19 mouse cellular contexts compared by ENCODE assay signal in genomic region chr12:16378501-16378900, GRCm38 (mm10).
"Had no signal": no experiment of that assay in that cellular context is flagged by ENCODE, and none has a peak within 500 bp of the region (broad histone marks: within the 10 kb centered on the region; RNA-seq: fewer than 3 reads in every experiment).

No protein-coding gene starts in this region.

- H3K9me3 ChIP-seq: liver, embryonic 15.5 days; lung, embryonic 15.5 days; megakaryocyte, embryonic 14.5 days; midbrain, embryonic 13.5 days; midbrain, embryonic 15.5 days; neural tube, embryonic 13.5 days had no signal

- H3K27ac ChIP-seq: liver, embryonic 15.5 days; lung, embryonic 15.5 days; macrophage; midbrain, embryonic 13.5 days; midbrain, embryonic 15.5 days; neural tube, embryonic 13.5 days had no signal

- H3K27me3 ChIP-seq: liver, embryonic 15.5 days; lung, embryonic 15.5 days; megakaryocyte, embryonic 14.5 days; midbrain, embryonic 13.5 days; midbrain, embryonic 15.5 days; neural tube, embryonic 13.5 days had no signal

- H3K9ac ChIP-seq: liver, embryonic 15.5 days; liver, postnatal 0 days; lung, embryonic 15.5 days; midbrain, embryonic 13.5 days; midbrain, embryonic 15.5 days; neural tube, embryonic 13.5 days had no signal

- H3K4me3 ChIP-seq: liver, embryonic 15.5 days; lung, embryonic 15.5 days; megakaryocyte, embryonic 14.5 days; midbrain, embryonic 13.5 days; midbrain, embryonic 15.5 days; neural tube, embryonic 13.5 days had no signal

- H3K4me2 ChIP-seq: liver, embryonic 15.5 days; lung, embryonic 15.5 days; midbrain, embryonic 11.5 days; midbrain, embryonic 13.5 days; midbrain, embryonic 15.5 days; neural tube, embryonic 13.5 days had no signal

- H3K4me1 ChIP-seq: liver, embryonic 15.5 days; lung, embryonic 15.5 days; megakaryocyte, embryonic 14.5 days; midbrain, embryonic 13.5 days; midbrain, embryonic 15.5 days; neural tube, embryonic 13.5 days had no signal

- ATAC-seq: liver, postnatal 0 days; lung, postnatal 0 days; midbrain, embryonic 13.5 days; midbrain, embryonic 15.5 days had no signal

- H3K36me3 ChIP-seq: liver, embryonic 15.5 days; lung, embryonic 15.5 days; midbrain, embryonic 13.5 days; midbrain, embryonic 15.5 days; neural tube, embryonic 13.5 days had no signal

- DNase-seq: liver, postnatal 0 days; lung, adult 2 months; lung, postnatal 14 days; lung, postnatal 36 days; right cerebral cortex, postnatal 25 days; right cerebral cortex, postnatal 4 days; spleen, adult 18-20 months; thymus, adult 18-20 months; thymus, postnatal 14 days; thymus, postnatal 36 days had no signal
